Comparison of ENCODE assay signal across 13 mouse cellular contexts in genomic region chr7:52467135-52467534, GRCm38 (mm10).
DNase-seq lines count a peak whose midpoint lies in the region; ATAC-seq and TF ChIP-seq lines count a peak whose summit lies in the region.
"Had no signal": no experiment of that assay in that cellular context is flagged by ENCODE, and none has a peak within 500 bp of the region (broad histone marks: within the 10 kb centered on the region; RNA-seq: fewer than 3 reads in every experiment).

No protein-coding gene starts in this region.

- in situ Hi-C loops in CH12.LX (cut with MboI; ENCODE audit: low pct_ligation_motif_present, low pct_unique_long_range_greater_than_20kb, low sequenced_read_pairs), result no loop called here

- TF ChIP-seq POLR2A in CH12.LX (IDR thresholded peaks at IDR 0.05; ENCODE audit: low read depth, low read length), result no peak

- no peak for TF ChIP-seq EP300 in CH12.LX (IDR thresholded peaks at IDR 0.05; ENCODE audit: low read length)

- ATAC-seq in forebrain, embryonic 11.5 days (replicated peaks; ENCODE audit: low FRiP score), result 0 out of 2 replicates have a peak, but pooled peaks have one; percentile 42
- ATAC-seq in cerebellum, adult (ENCODE audit: insufficient number of reproducible peaks, low FRiP score, low TSS enrichment), result no peak
- ATAC-seq: forebrain, embryonic 15.5 days had no signal

- no peak overlapping the region for H3K4me3 ChIP-seq in forebrain, embryonic 11.5 days (ENCODE audit: low read depth, low read length)
- no peak overlapping the region for H3K4me3 ChIP-seq in forebrain, embryonic 10.5 days
- H3K4me3 ChIP-seq in layer of hippocampus, adult 2 months, result no peak overlapping the region
- no peak overlapping the region for H3K4me3 ChIP-seq in CH12.LX (replicated peaks in 1 of 3; ENCODE audit: low read depth in 2 of 3, low read length in 2 of 3, poor library complexity in 1 of 3)
- H3K4me3 ChIP-seq in gastrocnemius, adult 2 months, result no peak overlapping the region
- H3K4me3 ChIP-seq: forebrain, embryonic 15.5 days; myocyte had no signal

- no peaks in the 10 kb centered on the region for H3K9me3 ChIP-seq in forebrain, embryonic 11.5 days (ENCODE audit: control insufficient read depth, low read length)
- no peaks in the 10 kb centered on the region for H3K9me3 ChIP-seq in forebrain, embryonic 10.5 days
- peaks cover 2% of the 10 kb centered on the region for H3K9me3 ChIP-seq in CH12.LX (replicated peaks; ENCODE audit: low read length)
- H3K9me3 ChIP-seq: forebrain, embryonic 15.5 days had no signal

- no peaks in the 10 kb centered on the region for H3K4me1 ChIP-seq in forebrain, embryonic 11.5 days (replicated peaks; ENCODE audit: control insufficient read depth, insufficient read depth, low read length)
- no peaks in the 10 kb centered on the region for H3K4me1 ChIP-seq in forebrain, embryonic 10.5 days
- no peaks in the 10 kb centered on the region for H3K4me1 ChIP-seq in CH12.LX (ENCODE audit: control insufficient read depth in 1 of 2, insufficient read depth in 2 of 2)
- H3K4me1 ChIP-seq: forebrain, embryonic 15.5 days had no signal

- intact Hi-C loops in gastrocnemius, adult 2 months (cut with DNase I), result no loop called here

- H3K9ac ChIP-seq in forebrain, embryonic 11.5 days (ENCODE audit: low read length), result no peak overlapping the region
- no peak overlapping the region for H3K9ac ChIP-seq in CH12.LX (ENCODE audit: insufficient read depth, low read depth)
- H3K9ac ChIP-seq: forebrain, embryonic 15.5 days had no signal

- no peak overlapping the region for H3K27ac ChIP-seq in forebrain, embryonic 11.5 days (ENCODE audit: low read depth, low read length)
- no peak overlapping the region for H3K27ac ChIP-seq in forebrain, embryonic 10.5 days
- no peak overlapping the region for H3K27ac ChIP-seq in layer of hippocampus, adult 2 months
- no peak overlapping the region for H3K27ac ChIP-seq in CH12.LX (ENCODE audit: insufficient read depth, low read depth)
- no peak overlapping the region for H3K27ac ChIP-seq in gastrocnemius, adult 2 months
- H3K27ac ChIP-seq: forebrain, embryonic 15.5 days had no signal

- H3K36me3 ChIP-seq in forebrain, embryonic 11.5 days (ENCODE audit: control insufficient read depth, insufficient read depth, low read length), result no peaks in the 10 kb centered on the region
- no peaks in the 10 kb centered on the region for H3K36me3 ChIP-seq in forebrain, embryonic 10.5 days (replicated peaks)
- H3K36me3 ChIP-seq in CH12.LX (replicated peaks in 1 of 2; ENCODE audit: control insufficient read depth in 1 of 2, insufficient read depth in 1 of 2, low read length in 1 of 2), result no peaks in the 10 kb centered on the region
- H3K36me3 ChIP-seq: forebrain, embryonic 15.5 days had no signal

- no peak; the same call in 1 of the 2 replicates for TF ChIP-seq RAD21 in CH12.LX (IDR thresholded peaks at IDR 0.05; ENCODE audit: low read depth, low read length)

- no peak overlapping the region for H3K4me2 ChIP-seq in forebrain, embryonic 11.5 days (ENCODE audit: low read depth, low read length, severe bottlenecking)
- H3K4me2 ChIP-seq in CH12.LX (ENCODE audit: insufficient read depth, low read depth, poor library complexity, severe bottlenecking), result no peak overlapping the region
- H3K4me2 ChIP-seq: forebrain, embryonic 15.5 days had no signal

- no peaks in the 10 kb centered on the region for H3K27me3 ChIP-seq in forebrain, embryonic 11.5 days (ENCODE audit: control insufficient read depth, insufficient read depth, low read length)
- no peaks in the 10 kb centered on the region for H3K27me3 ChIP-seq in forebrain, embryonic 10.5 days (ENCODE audit: poor library complexity, severe bottlenecking)
- H3K27me3 ChIP-seq in CH12.LX (replicated peaks), result no peaks in the 10 kb centered on the region
- H3K27me3 ChIP-seq: forebrain, embryonic 15.5 days had no signal

- no peaks in the 10 kb centered on the region for H3K79me2 ChIP-seq in CH12.LX (replicated peaks; ENCODE audit: control insufficient read depth, extremely low read depth, insufficient read depth, poor library complexity, severe bottlenecking)

- peak; percentile 60 for TF ChIP-seq CTCF in layer of hippocampus, adult 2 months (conservative IDR thresholded peaks at IDR 0.05)
- no peak for TF ChIP-seq CTCF in CH12.LX (conservative IDR thresholded peaks at IDR 0.05 in 1 of 2, IDR thresholded peaks at IDR 0.05 in 1 of 2; ENCODE audit: low read depth in 2 of 2, low read length in 2 of 2)
- no peak for TF ChIP-seq CTCF in gastrocnemius, adult 2 months (IDR thresholded peaks at IDR 0.05)

- dilution Hi-C loops in CH12.LX (cut with MboI; ENCODE audit: extremely low pct_ligation_motif_present, extremely low pct_unique_long_range_greater_than_20kb, low sequenced_read_pairs), result no loop called here

- no peak for DNase-seq in forebrain, embryonic 11.5 days (ENCODE audit: low spot score)
- no peak for DNase-seq in forebrain, embryonic 10.5 days (ENCODE audit: extremely low spot score, low spot score)
- DNase-seq in layer of hippocampus, adult 2 months (ENCODE audit: low spot score in 2 of 2), result no peak
- DNase-seq in layer of hippocampus, postnatal 25 days (ENCODE audit: extremely low spot score in 1 of 2, low spot score in 1 of 2), result no peak
- peak; percentile 2 for DNase-seq in CH12.LX (ENCODE audit: extremely low read depth)
- DNase-seq in embryo, embryonic 11 days, result peak; percentile 4
- DNase-seq in gastrocnemius, adult 2 months, result no peak
- DNase-seq: cerebellum, adult 2 months; right cerebral cortex, postnatal 4 days; thymus, postnatal 14 days had no signal

TF ChIP-seq in CH12.LX, 34 proteins besides CTCF, POLR2A, EP300 and RAD21:
- TF ChIP-seq ZNF384 (IDR thresholded peaks at IDR 0.05; ENCODE audit: low read depth, low read length), result no peak

Comparison
In these comparisons a context has a peak if more than half of its experiments do, and no peak if none do; other contexts are left out.
1. DNase-seq: peak in CH12.LX (single experiment) and embryo, embryonic 11 days (single experiment); none in forebrain, embryonic 11.5 days (single experiment), forebrain, embryonic 10.5 days (single experiment), layer of hippocampus, adult 2 months (0 of 2), layer of hippocampus, postnatal 25 days (0 of 2) and gastrocnemius, adult 2 months (single experiment).